Mouse (Mus musculus) neutrophil, adult 5-6 weeks (primary cell): ENCODE results near the gene Nras. TPM values are rescaled to one million over a fixed set of nuclear protein-coding genes. Genes with fewer than 3 reads are reported as not detected.
A peak's percentile ranks its signal among the peaks of the same experiment; 100 is the strongest.

ENCODE experiments used
- ATAC-seq: fragments of 151-379, 151-347 bp; 2 replicates; pipeline ENCODE4 v1.8.0; 2017; ENCODE audit warnings: mild to moderate bottlenecking, moderate TSS enrichment; ENCODE audit not compliant: insufficient number of reproducible peaks, poor library complexity, low FRiP score, severe bottlenecking; ENCODE audit errors: extremely low read depth
- total RNA-seq: library from RNA; stranded (forward); fragments of 200-1000 nt; gene quantifications from 2 replicates; pipeline ENCODE4 v1.2.3, GENCODE M21; 2017

The Nras gene
- total RNA-seq, 1 experiment from 2014 or later = 73.1 TPM

DNA sequence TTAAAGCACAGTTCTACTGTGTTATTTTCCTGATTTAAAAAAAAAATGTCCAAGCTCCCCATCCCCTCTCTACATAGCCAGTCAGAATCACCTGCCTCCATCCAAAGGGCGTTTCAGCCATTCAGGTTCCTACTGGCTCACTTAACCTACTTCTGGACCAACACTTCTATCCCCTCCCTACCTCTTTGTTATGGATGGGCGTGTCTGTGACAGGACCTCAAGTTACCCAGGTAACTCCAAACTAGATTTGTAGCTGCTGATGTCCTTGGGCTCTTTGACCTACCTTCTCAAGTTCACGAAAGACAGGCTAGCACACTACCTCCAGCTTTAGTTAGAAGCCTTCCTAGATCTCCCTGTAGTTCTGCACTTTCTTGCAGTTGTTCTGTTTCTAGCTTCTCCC lies 27.9 kb downstream of the Nras start:
- no peak for ATAC-seq

DNA sequence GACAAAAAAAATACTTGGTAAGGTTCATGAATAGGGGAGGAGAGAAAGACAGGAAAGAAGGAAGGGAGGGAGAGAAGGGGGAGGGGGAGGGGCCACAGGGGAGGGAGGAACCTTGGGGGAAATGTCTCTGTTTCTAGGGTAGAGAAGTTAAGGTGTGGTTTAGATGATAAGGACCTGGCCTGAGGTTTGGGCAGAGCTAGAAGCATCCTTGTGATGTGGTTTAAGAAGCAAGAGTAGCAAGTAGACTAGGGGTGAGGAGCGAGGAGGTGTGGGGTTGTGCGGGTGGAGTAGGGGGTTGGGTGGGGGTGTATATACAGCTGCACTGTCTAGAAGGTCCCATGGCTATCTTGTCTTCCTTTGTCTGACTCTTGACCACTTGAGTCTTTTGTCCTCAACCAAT lies 33.7 kb downstream of the Nras start:
- peak; percentile 39; the same call in 1 of the 2 replicates for ATAC-seq

DNA sequence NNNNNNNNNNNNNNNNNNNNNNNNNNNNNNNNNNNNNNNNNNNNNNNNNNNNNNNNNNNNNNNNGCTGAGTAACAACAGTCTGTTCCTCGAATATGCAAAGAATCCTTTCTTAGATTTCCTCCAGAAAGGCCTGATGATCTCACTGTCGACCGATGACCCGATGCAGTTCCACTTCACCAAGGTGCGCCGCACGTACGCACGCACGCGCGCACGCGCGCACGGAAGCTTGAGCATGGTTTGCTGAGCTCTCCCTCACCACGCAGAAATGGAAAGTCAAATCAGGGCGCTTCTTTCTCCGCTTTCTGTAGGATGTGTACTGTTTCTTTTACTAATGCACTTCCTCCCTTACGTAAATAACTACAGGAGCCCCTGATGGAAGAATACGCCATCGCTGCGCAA lies 40.6 kb downstream of the Nras start:
- ATAC-seq = no peak

- no peak for ATAC-seq
Observed at GRCm38 (mm10) chr3:103099667-103100066, 41.6 kb downstream of the Nras start.

GRCm38 (mm10) chr3:103100735-103101134 lies 42.6 kb downstream of the Nras start:
- no peak for ATAC-seq

DNA sequence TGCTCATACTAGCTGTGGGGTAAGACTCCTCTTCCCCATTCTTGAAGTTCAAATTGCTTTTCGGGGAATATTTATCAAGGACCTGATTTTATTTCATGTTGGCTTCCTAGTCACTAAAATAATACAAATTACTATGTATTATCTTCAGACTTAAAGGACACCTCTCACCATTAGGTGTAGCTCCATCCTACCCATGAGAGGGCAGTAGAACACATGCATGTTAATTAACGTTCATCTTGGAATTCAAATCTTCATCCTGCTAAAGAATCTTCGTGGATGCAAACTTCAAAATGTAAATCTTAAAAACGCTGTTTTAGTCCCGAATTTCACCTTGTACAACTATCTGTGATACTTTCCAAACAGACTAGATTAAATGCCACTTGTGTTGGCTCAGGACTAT lies 43.1 kb downstream of the Nras start:
- ATAC-seq = no peak

DNA sequence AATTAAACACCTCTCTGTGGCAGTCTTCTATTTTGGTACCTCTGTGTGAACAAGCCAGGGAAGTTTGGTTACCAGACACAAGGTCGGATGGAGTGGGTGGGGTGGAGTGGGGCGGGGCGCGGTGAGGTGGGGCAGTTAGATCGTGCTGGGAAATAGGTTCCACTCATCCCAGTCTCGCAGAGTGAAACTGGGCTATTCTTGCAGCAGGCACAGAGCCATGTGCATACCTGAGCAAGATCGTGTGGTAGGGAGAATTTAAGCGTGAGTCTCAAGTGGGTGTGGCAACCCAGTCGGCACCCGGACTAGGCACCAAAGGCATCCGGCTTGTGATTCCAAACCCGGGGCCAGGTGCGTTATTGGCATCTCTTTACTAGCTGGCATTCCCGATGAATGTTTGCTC lies 43.8 kb downstream of the Nras start:
- no peak for ATAC-seq

DNA sequence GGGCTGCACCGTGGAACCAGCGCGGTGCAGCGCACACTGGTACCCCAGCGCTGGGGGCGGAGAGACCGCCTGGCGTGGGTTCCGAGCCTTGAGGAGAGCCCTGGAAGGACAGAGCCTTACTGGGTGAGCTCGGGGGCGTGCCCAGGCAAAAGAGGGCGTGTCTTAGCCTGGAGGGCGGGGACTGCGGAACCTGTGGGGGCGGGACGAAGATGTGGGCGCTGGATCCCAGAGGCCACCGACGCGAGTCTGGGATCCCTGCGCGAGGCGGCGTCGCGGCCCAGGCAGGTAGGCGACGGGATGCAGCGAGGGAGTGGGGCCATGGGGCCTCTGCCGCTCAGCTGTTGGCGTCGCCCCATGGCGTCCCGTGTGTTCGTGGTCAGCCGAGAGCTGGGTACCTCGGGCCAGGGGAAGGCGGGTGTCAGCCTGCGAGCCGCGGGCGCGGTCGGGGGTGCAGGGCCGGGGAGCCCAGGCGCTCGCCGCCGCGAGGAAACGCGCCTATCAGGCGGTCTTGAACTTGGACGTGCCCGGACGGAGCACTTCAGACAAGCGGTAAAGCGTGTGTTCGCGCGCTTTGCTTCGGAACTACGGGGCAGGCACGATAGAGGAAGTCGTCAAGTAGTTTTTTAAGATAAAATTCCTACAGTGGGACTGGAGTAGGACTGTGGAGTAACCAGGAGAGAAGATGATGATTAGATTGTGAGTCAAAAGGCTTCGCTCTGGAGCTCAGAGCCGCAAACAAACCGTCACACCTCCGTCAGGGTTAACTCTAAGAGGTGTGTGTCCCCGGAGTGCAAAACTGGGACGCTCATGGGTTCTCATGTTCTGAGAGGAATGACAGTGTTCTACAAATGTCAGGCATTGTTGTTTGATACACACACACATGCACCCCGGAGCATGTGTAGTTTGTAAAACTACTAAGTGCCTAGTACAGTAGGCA lies 44.6 kb downstream of the Nras start, which contains the start of gene Dennd2c:
Dennd2c (plus strand) TSS at position 151 of the 937 bp plus-strand sequence.
- peak; percentile 83 for ATAC-seq

GRCm38 (mm10) chr3:103107565-103108240 lies 49.6 kb downstream of the Nras start:
- no peak for ATAC-seq

- ATAC-seq = no peak
Observed at GRCm38 (mm10) chr3:103112216-103112615, 54.1 kb downstream of the Nras start.

Other genes with a start within 250 kb of the Nras start
- gene Sycp1, start 122.2 kb upstream of the Nras start, total RNA-seq = not detected in 2 replicates
- not detected in 2 replicates for gene Nr1h5, start 94.2 kb upstream of the Nras start, total RNA-seq
- 85.5 and 92.5 TPM in 2 replicates for gene Sike1, start 62.6 kb upstream of the Nras start, total RNA-seq
- gene Csde1, start 37.9 kb upstream of the Nras start, total RNA-seq = 562 and 607 TPM in 2 replicates
- 0.23 and 1.6 TPM in 2 replicates for gene Ampd1, start 15.7 kb downstream of the Nras start, total RNA-seq
- gene Dennd2c, start 44.3 kb downstream of the Nras start, total RNA-seq = 0.61 and 0.81 TPM in 2 replicates
- 75.9 and 94.6 TPM in 2 replicates for gene Bcas2, start 113.4 kb downstream of the Nras start, total RNA-seq
- 130 and 140 TPM in 2 replicates for gene Trim33, start 221.0 kb downstream of the Nras start, total RNA-seq